Mouse (Mus musculus) small intestine, adult 2 months (tissue): ENCODE results near the gene Gm2000.

Experiments
- CTCF ChIP-seq: fragments of 200-500 bp; IDR thresholded peaks from 2 replicates; pipeline ENCODE4 v1.5.1; 2012; ENCODE audit warnings: low read depth, mild to moderate bottlenecking, control low read depth, inconsistent platforms, low read length, moderate library complexity, mixed read lengths; ENCODE audit not compliant: insufficient replicate concordance, insufficient read length; ENCODE audit errors: extremely low read depth
- POLR2A ChIP-seq: fragments of 200-500 bp; IDR thresholded peaks from 2 replicates; pipeline ENCODE4 v1.6.1; 2012; ENCODE audit warnings: low read depth, mild to moderate bottlenecking, control low read depth, inconsistent platforms, low read length, moderate library complexity

DNA sequence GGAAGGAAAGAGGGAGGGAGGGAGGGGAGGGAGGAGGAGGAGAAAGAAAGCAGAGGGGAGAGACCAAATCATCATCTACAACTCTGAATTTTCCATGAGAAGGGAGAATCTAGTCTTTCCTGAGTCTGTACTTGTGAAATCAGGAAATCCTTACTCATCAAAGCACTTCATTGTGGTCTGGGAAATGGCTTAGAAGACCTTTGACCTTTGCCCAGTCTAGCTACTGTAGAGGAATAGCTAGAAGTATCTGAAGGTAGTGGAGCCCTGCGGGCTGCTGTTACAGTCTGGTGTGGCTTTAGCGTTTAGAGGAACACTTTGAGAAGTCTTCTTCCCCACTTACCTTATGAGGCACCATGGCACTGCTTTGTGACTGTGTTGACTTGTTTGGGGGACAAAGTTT is 36.7 kb downstream of the Gm2000 start:
- TF ChIP-seq CTCF (no peak), POLR2A (no peak)
